Mouse (Mus musculus): ENCODE data around the gene Cd2bp2. TPM values are rescaled to one million over a fixed set of nuclear protein-coding genes. Genes with fewer than 3 reads are reported as not detected.
"Not testable (repeated sequence)": the region's sequence is repeated elsewhere in the genome, so short reads cannot be mapped to it uniquely, and the experiment has no call there.

The Cd2bp2 gene
- polyA plus RNA-seq, 1 experiment = 33.6 TPM

GRCm38 (mm10) chr7:127187351-127187750 lies 8.5 kb downstream of the Cd2bp2 start:
- TF ChIP-seq CTCF (conservative IDR thresholded peaks at IDR 0.05; ENCODE audit: insufficient read depth, insufficient read length, low read depth, low read length) (no peak), POLR2A (IDR thresholded peaks at IDR 0.05; ENCODE audit: low read depth, low read length) (no peak)
- H3K27me3 ChIP-seq (replicated peaks; ENCODE audit: control insufficient read depth, insufficient read depth, low read length) = no peaks in the 10 kb centered on the region
- no peak overlapping the region for H3K27ac ChIP-seq (ENCODE audit: insufficient read depth, low read depth, low read length)
- WGBS = 79% methylated on average over 10 of the region's 10 CpGs
- DNase-seq = no peak
- no peak overlapping the region for H3K4me3 ChIP-seq (ENCODE audit: insufficient read depth, low read depth, low read length)
- no peaks in the 10 kb centered on the region for H3K4me1 ChIP-seq (ENCODE audit: control insufficient read depth, insufficient read depth, low read length)
- H3K36me3 ChIP-seq (ENCODE audit: control insufficient read depth, insufficient read depth, low read length) = no peaks in the 10 kb centered on the region

GRCm38 (mm10) chr7:127185601-127186000 lies 10.2 kb downstream of the Cd2bp2 start:
- no peak for DNase-seq
- H3K27me3 ChIP-seq (replicated peaks; ENCODE audit: control insufficient read depth, insufficient read depth, low read length) = no peaks in the 10 kb centered on the region

DNA sequence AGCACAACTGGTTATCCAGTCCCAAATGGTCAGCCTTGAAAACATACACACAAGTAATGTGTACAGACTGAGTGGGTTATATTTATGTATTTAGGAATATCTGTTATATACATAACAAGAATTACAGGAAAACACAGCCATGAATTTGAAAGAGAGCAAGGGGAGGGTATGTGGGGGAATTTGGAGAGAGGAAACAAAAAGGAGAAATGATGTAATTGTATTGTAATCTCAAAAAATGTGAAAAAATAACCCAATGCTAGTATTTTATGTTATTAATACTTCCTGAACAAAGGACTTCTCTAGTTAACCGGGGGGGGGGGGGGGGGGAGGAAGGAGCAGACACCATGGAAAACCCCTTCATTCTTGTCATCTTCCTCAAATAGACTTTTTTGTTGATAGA lies 11.1 kb downstream of the Cd2bp2 start:
- Histone ChIP-seq H3K36me3 (ENCODE audit: control insufficient read depth, insufficient read depth, low read length) (no peaks in the 10 kb centered on the region), H3K4me1 (ENCODE audit: control insufficient read depth, insufficient read depth, low read length) (no peaks in the 10 kb centered on the region), H3K27ac (ENCODE audit: insufficient read depth, low read depth, low read length) (no peak overlapping the region), H3K4me3 (ENCODE audit: insufficient read depth, low read depth, low read length) (no peak overlapping the region), H3K27me3 (replicated peaks; ENCODE audit: control insufficient read depth, insufficient read depth, low read length) (no peaks in the 10 kb centered on the region)
- WGBS = 33% methylated on average over 1 of the region's 1 CpGs
- TF ChIP-seq POLR2A (IDR thresholded peaks at IDR 0.05; ENCODE audit: low read depth, low read length) = no peak
- no peak for TF ChIP-seq CTCF (conservative IDR thresholded peaks at IDR 0.05; ENCODE audit: insufficient read depth, insufficient read length, low read depth, low read length)
- DNase-seq = no peak

More at GRCm38 (mm10) chr7:127185601-127186000, 10.2 kb downstream of the Cd2bp2 start:
- TF ChIP-seq POLR2A (IDR thresholded peaks at IDR 0.05; ENCODE audit: low read depth, low read length) = no peak
- TF ChIP-seq CTCF (conservative IDR thresholded peaks at IDR 0.05; ENCODE audit: insufficient read depth, insufficient read length, low read depth, low read length) = peak; percentile 38; the same call in 1 of the 2 replicates
- H3K27ac ChIP-seq (ENCODE audit: insufficient read depth, low read depth, low read length) = no peak overlapping the region
- no peaks in the 10 kb centered on the region for H3K36me3 ChIP-seq (ENCODE audit: control insufficient read depth, insufficient read depth, low read length)
- 66% methylated on average over 3 of the region's 3 CpGs for WGBS
- H3K4me1 ChIP-seq (ENCODE audit: control insufficient read depth, insufficient read depth, low read length) = no peaks in the 10 kb centered on the region
- H3K4me3 ChIP-seq (ENCODE audit: insufficient read depth, low read depth, low read length) = no peak overlapping the region

GRCm38 (mm10) chr7:127183828-127184227 lies 12.0 kb downstream of the Cd2bp2 start:
- no peaks in the 10 kb centered on the region for H3K36me3 ChIP-seq (ENCODE audit: control insufficient read depth, insufficient read depth, low read length)
- H3K4me3 ChIP-seq (ENCODE audit: insufficient read depth, low read depth, low read length) = no peak overlapping the region
- peak; percentile 50 for DNase-seq
- H3K27ac ChIP-seq (ENCODE audit: insufficient read depth, low read depth, low read length) = no peak overlapping the region
- no peaks in the 10 kb centered on the region for H3K4me1 ChIP-seq (ENCODE audit: control insufficient read depth, insufficient read depth, low read length)
- TF ChIP-seq POLR2A (IDR thresholded peaks at IDR 0.05; ENCODE audit: low read depth, low read length) (no peak), CTCF (conservative IDR thresholded peaks at IDR 0.05; ENCODE audit: insufficient read depth, insufficient read length, low read depth, low read length) (peak; percentile 66)
- H3K27me3 ChIP-seq (replicated peaks; ENCODE audit: control insufficient read depth, insufficient read depth, low read length) = no peaks in the 10 kb centered on the region
- 65% methylated on average over 6 of the region's 6 CpGs for WGBS

GRCm38 (mm10) chr7:127183345-127183744 lies 12.5 kb downstream of the Cd2bp2 start:
- TF ChIP-seq POLR2A (IDR thresholded peaks at IDR 0.05; ENCODE audit: low read depth, low read length) = no peak
- no peak for TF ChIP-seq CTCF (conservative IDR thresholded peaks at IDR 0.05; ENCODE audit: insufficient read depth, insufficient read length, low read depth, low read length)
- Histone ChIP-seq H3K4me1 (ENCODE audit: control insufficient read depth, insufficient read depth, low read length) (no peaks in the 10 kb centered on the region), H3K27ac (ENCODE audit: insufficient read depth, low read depth, low read length) (no peak overlapping the region), H3K4me3 (ENCODE audit: insufficient read depth, low read depth, low read length) (no peak overlapping the region), H3K27me3 (replicated peaks; ENCODE audit: control insufficient read depth, insufficient read depth, low read length) (no peaks in the 10 kb centered on the region), H3K36me3 (ENCODE audit: control insufficient read depth, insufficient read depth, low read length) (no peaks in the 10 kb centered on the region)
- DNase-seq = peak; percentile 48
- WGBS = 50% methylated on average over 8 of the region's 8 CpGs

DNA sequence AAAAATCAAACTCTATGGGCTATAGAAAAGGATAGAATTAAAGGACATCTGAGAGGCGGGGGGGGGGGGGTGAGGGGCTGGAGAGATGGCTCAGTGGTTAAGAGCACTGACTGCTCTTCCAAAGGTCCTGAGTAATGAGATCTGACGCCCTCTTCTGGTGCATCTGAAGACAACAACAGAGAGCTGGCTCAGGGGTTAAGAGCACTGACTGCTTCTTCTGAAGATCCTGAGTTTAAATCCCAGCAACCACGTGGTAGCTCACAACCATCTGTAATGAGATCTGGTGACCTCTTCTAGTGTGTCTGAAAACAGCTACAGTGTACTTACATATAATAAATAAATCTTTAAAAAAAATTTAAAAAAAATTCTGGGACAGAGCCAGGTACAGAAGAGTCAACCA lies 14.1 kb downstream of the Cd2bp2 start:
- DNase-seq; H3K27ac ChIP-seq (ENCODE audit: insufficient read depth, low read depth, low read length); H3K4me3 ChIP-seq (ENCODE audit: insufficient read depth, low read depth, low read length); H3K27me3 ChIP-seq (replicated peaks; ENCODE audit: control insufficient read depth, insufficient read depth, low read length); H3K4me1 ChIP-seq (ENCODE audit: control insufficient read depth, insufficient read depth, low read length); H3K36me3 ChIP-seq (ENCODE audit: control insufficient read depth, insufficient read depth, low read length): not testable (repeated sequence)
- WGBS = 48% methylated on average over 3 of the region's 3 CpGs

DNA sequence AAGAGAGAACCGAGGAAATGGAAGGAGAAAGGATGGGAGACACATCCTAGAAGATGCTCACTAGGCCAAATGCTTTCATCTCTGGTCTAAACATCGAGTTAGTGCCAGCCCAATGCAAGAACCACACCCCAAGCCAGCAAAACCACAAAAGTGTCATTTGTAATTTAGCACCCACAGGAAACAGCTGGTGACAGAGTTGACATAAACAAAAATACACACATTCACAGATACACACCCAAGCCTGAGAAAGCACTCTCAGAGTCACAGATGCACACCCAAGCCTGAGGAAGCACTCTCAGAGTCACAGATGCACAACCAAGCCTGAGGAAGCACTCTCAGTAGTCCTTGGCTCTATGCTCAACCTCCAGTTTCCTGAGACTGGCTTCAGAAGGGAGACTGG lies 15.1 kb downstream of the Cd2bp2 start:
- no peak overlapping the region for H3K4me3 ChIP-seq (ENCODE audit: insufficient read depth, low read depth, low read length)
- H3K4me1 ChIP-seq (ENCODE audit: control insufficient read depth, insufficient read depth, low read length) = no peaks in the 10 kb centered on the region
- WGBS = 47% methylated on average over 2 of the region's 2 CpGs
- no peaks in the 10 kb centered on the region for H3K27me3 ChIP-seq (replicated peaks; ENCODE audit: control insufficient read depth, insufficient read depth, low read length)
- H3K27ac ChIP-seq (ENCODE audit: insufficient read depth, low read depth, low read length) = no peak overlapping the region
- no peaks in the 10 kb centered on the region for H3K36me3 ChIP-seq (ENCODE audit: control insufficient read depth, insufficient read depth, low read length)
- no peak for TF ChIP-seq POLR2A (IDR thresholded peaks at IDR 0.05; ENCODE audit: low read depth, low read length)
- TF ChIP-seq CTCF (conservative IDR thresholded peaks at IDR 0.05; ENCODE audit: insufficient read depth, insufficient read length, low read depth, low read length) = no peak
- no peak for DNase-seq

DNA sequence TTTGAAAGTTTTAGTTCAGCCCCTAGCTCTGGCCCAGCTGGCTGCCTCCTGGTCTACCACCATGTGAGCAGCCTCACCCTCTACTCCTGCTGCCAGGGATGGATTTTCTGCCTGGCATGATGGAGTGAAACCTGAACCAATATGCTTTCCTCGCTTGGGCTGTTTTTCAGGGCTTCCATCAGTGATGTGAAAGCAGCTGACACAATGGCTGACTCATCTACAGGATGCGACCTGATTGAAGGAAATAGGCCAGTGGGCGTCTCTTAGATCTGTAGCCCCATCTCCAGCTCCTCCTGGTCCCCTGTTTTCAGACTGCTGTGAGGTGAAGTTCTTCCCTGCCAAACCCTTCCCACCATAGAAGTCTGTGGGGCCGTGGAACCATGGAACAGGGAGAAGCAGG lies 18.9 kb downstream of the Cd2bp2 start:
- H3K36me3 ChIP-seq (ENCODE audit: control insufficient read depth, insufficient read depth, low read length) = no peaks in the 10 kb centered on the region
- TF ChIP-seq POLR2A (IDR thresholded peaks at IDR 0.05; ENCODE audit: low read depth, low read length) = no peak
- TF ChIP-seq CTCF (conservative IDR thresholded peaks at IDR 0.05; ENCODE audit: insufficient read depth, insufficient read length, low read depth, low read length) = no peak

More for the DNA sequence above, 18.9 kb downstream of the Cd2bp2 start:
- no peak overlapping the region for H3K4me3 ChIP-seq (ENCODE audit: insufficient read depth, low read depth, low read length)
- no peak for DNase-seq
- 69% methylated on average over 4 of the region's 4 CpGs for WGBS
- H3K4me1 ChIP-seq (ENCODE audit: control insufficient read depth, insufficient read depth, low read length) = no peaks in the 10 kb centered on the region
- no peak overlapping the region for H3K27ac ChIP-seq (ENCODE audit: insufficient read depth, low read depth, low read length)
- 0 out of 2 replicates have a peak, but pooled peaks cover 2% of the 10 kb centered on the region for H3K27me3 ChIP-seq (replicated peaks; ENCODE audit: control insufficient read depth, insufficient read depth, low read length)

Data from kidney, adult 2 months (tissue).